Mouse (Mus musculus): ENCODE data around the gene Adssl1.

Gene Adssl1

GRCm38 (mm10) chr12:112677943-112678554 is 58.2 kb downstream of the Adssl1 start:
- DNase-seq (ENCODE audit: low spot score) = no peak

DNA sequence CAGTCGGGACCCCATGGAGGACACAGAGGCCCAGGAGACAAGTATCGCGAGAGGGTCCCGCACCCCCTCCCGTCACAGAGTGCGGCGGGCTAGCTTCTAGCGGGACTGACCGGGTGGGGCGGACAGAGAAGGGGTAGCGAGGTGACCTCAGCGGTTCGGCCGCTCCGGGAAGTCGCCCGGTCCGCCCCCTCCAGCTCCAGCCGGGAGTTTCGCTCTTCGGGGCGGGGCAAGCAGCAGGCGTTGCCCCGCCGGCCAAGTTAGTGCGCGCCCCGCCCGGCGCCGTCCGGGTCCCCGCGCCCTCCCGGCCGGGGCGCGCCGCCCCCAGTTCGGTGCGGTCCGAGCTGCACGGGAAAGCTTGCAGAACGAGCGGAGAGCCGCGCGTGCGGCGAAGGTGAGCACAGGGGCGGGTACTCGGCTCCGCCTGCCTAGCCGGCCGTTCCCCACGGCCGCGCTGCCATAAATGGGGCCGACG is 58.7 kb downstream of the Adssl1 start, which contains the start of gene Zbtb42:
TSS of gene Zbtb42 (plus strand) at position 274 of the 472 bp plus-strand sequence.
- no peak for DNase-seq (ENCODE audit: low spot score)

GRCm38 (mm10) chr12:112679027-112679996 is 59.5 kb downstream of the Adssl1 start:
- DNase-seq (ENCODE audit: low spot score) = no peak

DNA sequence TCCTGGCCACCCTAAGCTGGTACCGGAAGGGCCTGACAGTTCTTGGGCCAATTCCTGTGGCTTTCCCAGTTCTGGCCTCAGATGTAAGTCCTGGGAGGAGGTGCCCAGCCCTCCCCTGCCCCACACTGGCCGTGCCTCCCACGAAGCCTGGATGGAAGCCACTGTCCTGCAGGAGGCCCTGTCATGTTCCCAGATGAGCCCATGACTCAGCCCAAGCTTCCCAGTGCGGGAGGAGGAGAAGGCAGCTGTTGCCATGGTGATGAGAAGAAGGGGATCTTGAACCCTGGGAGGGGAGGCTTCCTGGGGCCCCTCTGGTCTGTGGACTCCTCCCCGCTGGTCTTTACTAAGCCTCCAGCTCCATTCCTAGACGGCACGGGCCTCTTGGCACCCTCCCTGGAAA is 63.5 kb downstream of the Adssl1 start:
- no peak for DNase-seq (ENCODE audit: low spot score)

GRCm38 (mm10) chr12:112688458-112688857 is 68.6 kb downstream of the Adssl1 start:
- no peak for DNase-seq (ENCODE audit: low spot score)

All from left cerebral cortex, adult 11 months (tissue).